Mouse (Mus musculus) 3134 (cell line): ENCODE measurements around the gene Rhno1.

ENCODE experiments used
- DNase-seq: peaks from one replicate; pipeline ENCODE4 v3.0.0-alpha.2; 2011; ENCODE audit warnings: low spot score; ENCODE audit not compliant: insufficient read length; ENCODE audit errors: extremely low read depth

Gene Rhno1

DNA sequence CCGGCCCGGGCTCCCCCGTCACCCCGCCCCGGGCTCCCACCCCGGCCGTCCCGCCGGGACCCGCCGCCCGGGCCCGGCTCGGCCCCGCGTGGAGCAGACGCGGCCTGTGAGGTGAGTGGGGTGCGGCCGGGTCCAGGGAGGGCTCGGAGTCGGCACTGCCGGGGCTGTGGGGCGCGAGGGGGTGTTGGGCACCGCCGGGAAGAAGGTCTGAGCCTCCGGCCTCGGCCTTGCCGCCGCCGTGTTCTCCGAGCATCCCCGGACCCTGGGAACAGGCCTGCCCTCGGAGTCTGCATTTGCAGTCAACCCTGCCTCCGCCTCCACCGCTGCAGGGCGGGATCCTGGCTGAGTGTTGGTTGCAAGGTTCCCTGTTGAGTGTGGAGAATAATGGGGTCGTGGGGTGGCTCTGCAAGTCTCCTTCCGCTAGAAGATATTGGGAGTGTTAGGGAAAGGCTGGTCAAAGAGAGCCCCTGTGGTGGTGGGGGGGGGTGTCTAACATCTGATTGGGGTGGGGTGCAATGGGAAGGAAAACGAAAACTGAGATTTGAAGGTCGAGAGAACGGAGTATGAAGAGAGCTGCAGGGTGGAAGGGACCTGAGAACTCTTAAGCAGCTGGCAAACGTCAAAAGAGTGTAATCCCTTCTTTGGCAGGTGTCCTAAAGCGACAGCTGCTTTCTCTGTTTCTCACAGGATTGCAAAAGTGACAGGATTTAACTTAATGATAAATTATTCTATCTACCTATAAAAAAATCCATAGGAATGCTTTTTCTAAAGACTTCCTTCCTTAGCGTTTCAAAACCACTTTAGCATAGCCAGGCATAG is 505 bp upstream of the Rhno1 start:
- DNase-seq, result peak; percentile 75

DNA sequence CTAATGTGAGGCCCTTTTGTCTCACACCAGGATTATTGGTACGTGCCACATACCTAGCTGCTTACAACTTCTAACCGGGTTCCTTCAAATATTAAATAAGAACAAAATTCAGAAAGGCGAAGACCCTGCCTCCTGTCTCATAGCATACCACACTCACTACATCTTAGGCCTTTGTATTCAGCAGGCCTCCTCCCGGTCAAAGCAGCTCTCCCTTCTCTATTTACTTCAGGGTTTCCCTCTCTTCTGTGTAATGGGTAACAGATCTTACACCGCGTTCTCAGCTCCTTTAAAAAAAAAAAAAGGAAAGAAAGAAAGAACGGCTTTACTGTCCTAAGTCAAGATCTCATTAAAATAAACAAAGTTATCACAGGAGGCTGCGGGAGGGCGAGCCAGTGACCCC is 810 bp downstream of the Rhno1 start:
- no peak for DNase-seq

- DNase-seq, result peak; percentile 36
These were observed 3.7 kb downstream of the Rhno1 start for GRCm38 (mm10) chr6:128358999-128359398.

DNA sequence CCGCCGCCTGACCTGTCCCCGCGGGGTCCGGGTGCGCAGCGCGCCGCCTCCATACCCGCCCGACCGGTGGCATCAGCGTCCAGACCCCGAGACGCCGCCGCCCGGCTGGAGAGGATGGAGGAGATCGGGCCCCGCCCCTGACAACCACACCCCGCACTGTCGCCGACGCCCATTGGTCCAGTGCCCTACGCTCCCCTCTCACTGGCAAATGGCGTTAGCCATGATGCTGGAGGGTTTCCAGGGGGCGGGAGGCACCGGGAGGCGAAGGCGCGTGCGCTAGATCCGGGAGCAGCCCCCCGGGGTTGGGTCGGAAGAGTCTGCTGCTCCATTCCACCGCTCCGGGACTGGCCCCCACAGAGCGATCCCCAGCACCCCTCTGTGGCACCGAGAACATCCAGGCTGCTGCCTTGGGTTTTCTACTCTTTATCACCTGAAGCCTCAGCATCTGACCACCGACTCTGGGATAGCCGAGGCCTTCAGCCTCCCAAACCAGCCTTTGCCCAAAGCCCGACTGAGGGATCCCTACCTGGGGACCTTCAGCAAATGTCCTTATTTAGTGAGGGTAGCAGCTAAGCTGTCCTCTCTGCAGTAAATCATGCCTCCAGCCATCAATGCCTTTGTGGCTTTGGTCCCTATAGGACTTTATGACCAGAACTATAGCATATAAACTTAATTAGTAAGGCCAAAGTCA is 6.8 kb downstream of the Rhno1 start, which contains the start of gene Tulp3:
TSS of gene Tulp3 (minus strand) at position 126 of the 691 bp plus-strand sequence.
- peak; percentile 96 for DNase-seq

GRCm38 (mm10) chr6:128355201-128355681 is 7.5 kb downstream of the Rhno1 start:
- no peak for DNase-seq

DNA sequence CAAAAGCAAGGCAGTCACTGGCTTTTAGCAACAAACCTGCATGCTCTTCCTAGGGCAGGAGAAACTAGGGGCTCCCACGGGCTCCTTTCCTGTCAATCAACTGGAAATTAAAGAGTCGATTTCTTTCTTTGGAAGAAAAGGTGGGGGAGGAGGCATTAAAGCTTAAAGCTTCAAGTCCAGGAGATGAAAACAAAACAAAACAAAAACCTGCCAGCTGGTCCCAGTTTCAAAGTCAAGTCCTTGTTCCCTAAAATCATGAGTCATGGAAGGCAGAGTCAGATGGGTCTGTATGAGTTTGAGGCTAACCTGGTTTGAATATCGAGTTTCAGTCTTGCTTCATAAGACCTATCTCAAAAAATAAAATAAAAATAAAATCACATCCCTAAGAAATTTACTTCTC is 8.6 kb downstream of the Rhno1 start:
- DNase-seq, result no peak

GRCm38 (mm10) chr6:128349711-128350110 is 13.0 kb downstream of the Rhno1 start:
- no peak for DNase-seq

DNA sequence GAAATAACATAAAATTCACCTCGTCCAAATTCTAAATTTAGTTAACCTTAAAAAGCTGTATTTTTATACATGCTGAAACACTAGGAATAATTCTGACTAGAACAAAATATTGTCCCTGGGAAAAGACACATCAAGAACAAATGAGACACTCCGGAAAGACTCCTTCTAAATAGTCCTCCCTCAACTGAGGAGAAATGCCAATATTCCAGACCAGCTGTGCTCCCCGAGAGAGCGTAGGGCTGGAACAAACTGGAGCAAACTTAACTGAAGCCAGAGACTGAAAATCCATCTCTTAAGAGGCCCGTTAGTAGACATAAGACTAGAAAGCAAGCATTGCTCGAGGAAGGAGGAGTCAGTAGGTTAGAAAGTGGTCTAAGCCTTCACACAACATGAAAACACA is 15.9 kb downstream of the Rhno1 start:
- DNase-seq, result no peak

GRCm38 (mm10) chr6:128345623-128346022 is 17.1 kb downstream of the Rhno1 start:
- no peak for DNase-seq

DNA sequence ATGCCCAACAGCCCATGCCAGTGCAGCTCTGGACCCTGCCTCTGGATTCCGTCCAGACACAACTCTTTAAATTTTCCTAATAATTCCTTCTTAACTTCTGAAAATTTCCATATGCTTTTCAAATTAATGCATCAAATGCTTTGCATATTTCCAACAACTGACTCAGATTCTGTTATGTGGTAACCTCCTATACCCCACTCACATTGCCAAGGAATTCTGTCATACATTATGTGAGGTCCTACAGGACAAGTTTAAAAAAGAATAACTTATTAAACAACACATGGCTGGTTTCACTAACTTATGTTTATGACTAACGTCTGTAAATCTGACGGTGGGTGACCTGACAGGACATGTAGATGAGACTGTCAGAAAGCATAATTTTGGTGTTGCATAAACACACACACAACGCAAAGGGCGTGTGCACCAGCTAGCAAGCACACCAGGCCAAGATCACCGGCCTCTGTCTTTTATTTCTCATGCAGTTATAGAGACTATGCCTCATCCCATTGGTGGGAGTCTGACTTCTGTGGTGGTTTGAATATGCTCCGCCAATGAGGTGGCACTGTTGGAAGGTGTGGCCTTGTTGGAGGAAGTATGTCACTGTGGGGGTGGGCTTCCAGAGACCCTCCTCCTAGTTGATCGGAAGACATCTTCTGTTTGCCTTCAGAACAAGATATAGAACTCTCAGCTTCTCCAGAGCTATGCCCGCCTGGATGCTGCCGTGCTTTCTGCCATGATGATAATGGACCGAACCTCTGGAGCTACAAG is 20.6 kb downstream of the Rhno1 start:
- no peak for DNase-seq

GRCm38 (mm10) chr6:128338876-128339275 is 23.8 kb downstream of the Rhno1 start:
- DNase-seq, result no peak

DNA sequence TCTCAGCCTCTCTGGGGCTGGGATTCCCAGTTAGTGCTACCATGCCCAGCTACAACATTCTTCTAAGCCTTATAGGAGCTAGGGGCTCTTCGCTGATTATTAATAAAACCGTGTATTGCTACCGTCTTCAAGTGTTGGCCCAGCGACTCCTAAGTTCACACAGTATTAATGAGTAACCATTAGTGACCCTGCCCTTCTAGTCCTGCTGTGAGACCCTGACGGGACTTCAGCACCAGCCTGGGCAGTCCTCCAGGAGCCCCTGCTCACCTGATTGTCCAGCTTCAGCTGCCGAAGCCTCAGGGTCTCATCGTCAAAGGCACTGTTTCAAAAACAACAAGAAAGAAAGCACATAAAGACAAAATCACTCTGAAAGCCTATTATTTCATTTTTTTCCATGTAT is 25.2 kb downstream of the Rhno1 start:
- no peak for DNase-seq

- peak; percentile 55 for DNase-seq
These were observed 28.1 kb downstream of the Rhno1 start for GRCm38 (mm10) chr6:128334397-128335124.

- peak; percentile 28 for DNase-seq
These were observed 44.4 kb downstream of the Rhno1 start for GRCm38 (mm10) chr6:128318317-128318716.

DNA sequence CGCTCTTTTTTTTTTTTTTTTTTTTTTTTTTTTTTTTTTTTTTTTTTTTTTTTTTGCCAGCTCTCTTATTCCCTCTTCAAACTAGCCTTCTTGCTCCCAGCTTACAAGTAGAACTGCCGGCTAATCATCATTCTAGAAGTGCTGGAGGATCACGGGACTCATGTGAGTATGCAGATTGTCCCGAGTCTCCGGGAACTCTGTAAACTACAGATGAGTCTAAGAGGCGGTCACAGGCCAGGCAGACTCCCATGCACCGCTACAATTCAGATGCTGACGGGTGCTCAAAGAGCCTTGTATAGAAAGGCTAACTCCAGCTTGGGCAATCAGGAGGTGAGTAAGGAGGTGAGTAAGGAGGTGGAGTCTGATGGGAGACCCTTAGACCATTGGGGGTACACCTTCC is 47.1 kb downstream of the Rhno1 start:
- no peak for DNase-seq

DNA sequence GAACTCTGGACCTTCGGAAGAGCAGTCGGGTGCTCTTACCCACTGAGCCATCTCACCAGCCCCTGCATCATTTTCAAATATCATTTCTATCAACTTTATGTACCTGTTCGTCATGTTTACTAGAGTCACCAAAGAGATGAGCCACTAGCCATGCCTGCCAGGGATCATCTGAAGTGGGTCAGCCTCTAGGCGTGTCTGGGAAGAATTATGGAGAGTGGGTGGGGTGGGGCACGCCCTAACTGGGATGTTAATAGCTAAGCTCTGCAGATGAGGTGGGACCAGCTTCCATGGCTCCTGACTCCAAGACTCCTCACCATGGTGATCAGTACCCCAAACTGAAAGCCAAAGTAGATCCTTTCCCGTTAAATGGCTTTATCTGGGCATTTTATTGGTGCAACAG is 47.9 kb downstream of the Rhno1 start:
- DNase-seq, result no peak

DNA sequence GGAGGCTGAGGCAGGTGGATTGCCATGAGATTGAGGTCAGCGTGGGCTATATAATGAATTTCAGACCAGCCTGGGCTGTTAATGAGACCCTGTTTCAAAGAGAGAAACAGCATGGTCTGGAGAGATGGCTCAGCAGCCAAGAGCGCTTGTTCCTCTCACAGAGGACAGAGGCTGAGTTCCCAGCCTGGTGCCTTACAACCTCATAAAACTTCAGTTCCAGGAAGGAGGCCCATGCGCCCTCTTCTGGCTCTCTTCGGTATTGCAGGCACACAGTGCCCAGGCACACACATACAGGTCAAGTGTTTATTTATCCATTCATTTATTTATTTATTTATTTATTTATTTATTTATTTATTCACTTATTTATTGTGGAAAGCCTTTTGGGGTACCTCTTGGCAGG is 54.4 kb downstream of the Rhno1 start:
- peak; percentile 60 for DNase-seq
